Mouse (Mus musculus) hindbrain, embryonic 15.5 days (tissue): Measurements from ENCODE around the gene Hist1h1t. TPM values are rescaled to one million over a fixed set of nuclear protein-coding genes. Genes with fewer than 3 reads are reported as not detected.
"Not testable (repeated sequence)": the region's sequence is repeated elsewhere in the genome, so short reads cannot be mapped to it uniquely, and the experiment has no call there.

ENCODE experiments used
- ATAC-seq: fragments of 200-750 bp; cut with Nextera tagmentation; 2 replicates; pipeline ENCODE4 v1.8.0; 2017; ENCODE audit warnings: low read depth, moderate number of reproducible peaks, moderate TSS enrichment; ENCODE audit not compliant: low FRiP score
- H3K27ac ChIP-seq: fragments of 300-500 bp; sonication (generic); replicated peaks from 2 replicates; pipeline ENCODE4 v1.5.1; 2015; ENCODE audit warnings: mild to moderate bottlenecking, inconsistent platforms
- H3K27me3 ChIP-seq: fragments of 300-500 bp; sonication (generic); 2 replicates; pipeline ENCODE4 v1.6.1; 2015; ENCODE audit warnings: control low read depth, inconsistent platforms
- H3K36me3 ChIP-seq: fragments of 300-500 bp; sonication (generic); 2 replicates; pipeline ENCODE4 v1.6.1; 2015; ENCODE audit warnings: control low read depth, inconsistent platforms
- H3K4me1 ChIP-seq: fragments of 300-500 bp; sonication (generic); replicated peaks from 2 replicates; pipeline ENCODE4 v1.6.1; 2015; ENCODE audit warnings: control low read depth, inconsistent platforms
- H3K4me2 ChIP-seq: fragments of 300-500 bp; sonication (generic); 2 replicates; pipeline ENCODE4 v1.6.1; 2015; ENCODE audit warnings: moderate library complexity, mild to moderate bottlenecking, inconsistent platforms
- H3K4me3 ChIP-seq: fragments of 300-500 bp; sonication (generic); 2 replicates; pipeline ENCODE4 v1.5.1; 2015; ENCODE audit warnings: mild to moderate bottlenecking, inconsistent platforms
- H3K9ac ChIP-seq: fragments of 300-500 bp; sonication (generic); 2 replicates; pipeline ENCODE4 v1.6.1; 2015; ENCODE audit warnings: inconsistent platforms
- H3K9me3 ChIP-seq: fragments of 300-500 bp; sonication (generic); 2 replicates; pipeline ENCODE4 v1.6.1; 2016; ENCODE audit warnings: control low read depth, inconsistent platforms
- WGBS: fragments of 180-500 bp; shearing (Covaris S2); methylation state at CpG from one replicate; pipeline ENCODE4 v1.1.7; 2015; 5-methylcytosine and 5-hydroxymethylcytosine counted together
- polyA plus RNA-seq: library from polyadenylated mRNA; unstranded; fragments of >200 nt; fragmentation: Nextera tagmentation; extraction: Ambion mirVana; gene quantifications from 2 replicates; pipeline ENCODE4 v1.2.1, GENCODE M21; 2015

Gene Hist1h1t
- not detected in 2 replicates for polyA plus RNA-seq

DNA sequence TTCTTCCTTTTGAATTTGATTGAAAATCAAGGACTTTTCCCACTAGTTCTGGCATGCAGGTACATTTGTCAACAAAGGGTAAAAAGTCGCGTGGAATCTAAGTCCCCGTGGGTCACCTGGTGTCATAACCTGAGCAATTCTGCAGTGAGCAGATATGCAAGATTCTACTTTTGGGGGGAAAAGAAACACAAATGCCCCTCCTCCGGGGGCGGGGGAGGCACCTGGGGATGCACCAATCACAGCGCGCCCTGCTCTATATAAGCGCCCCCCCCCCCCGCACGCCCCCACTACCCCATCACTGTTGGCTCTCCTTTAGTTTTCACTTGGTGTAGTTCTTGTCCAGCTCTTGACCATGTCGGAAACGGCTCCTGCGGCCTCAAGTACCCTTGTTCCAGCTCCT is at the start of gene Hist1h1t:
TSS of gene Hist1h1t (plus strand) at position 301 of the 400 bp plus-strand sequence.
- WGBS = 49% methylated on average over 10 of the region's 13 CpGs

DNA sequence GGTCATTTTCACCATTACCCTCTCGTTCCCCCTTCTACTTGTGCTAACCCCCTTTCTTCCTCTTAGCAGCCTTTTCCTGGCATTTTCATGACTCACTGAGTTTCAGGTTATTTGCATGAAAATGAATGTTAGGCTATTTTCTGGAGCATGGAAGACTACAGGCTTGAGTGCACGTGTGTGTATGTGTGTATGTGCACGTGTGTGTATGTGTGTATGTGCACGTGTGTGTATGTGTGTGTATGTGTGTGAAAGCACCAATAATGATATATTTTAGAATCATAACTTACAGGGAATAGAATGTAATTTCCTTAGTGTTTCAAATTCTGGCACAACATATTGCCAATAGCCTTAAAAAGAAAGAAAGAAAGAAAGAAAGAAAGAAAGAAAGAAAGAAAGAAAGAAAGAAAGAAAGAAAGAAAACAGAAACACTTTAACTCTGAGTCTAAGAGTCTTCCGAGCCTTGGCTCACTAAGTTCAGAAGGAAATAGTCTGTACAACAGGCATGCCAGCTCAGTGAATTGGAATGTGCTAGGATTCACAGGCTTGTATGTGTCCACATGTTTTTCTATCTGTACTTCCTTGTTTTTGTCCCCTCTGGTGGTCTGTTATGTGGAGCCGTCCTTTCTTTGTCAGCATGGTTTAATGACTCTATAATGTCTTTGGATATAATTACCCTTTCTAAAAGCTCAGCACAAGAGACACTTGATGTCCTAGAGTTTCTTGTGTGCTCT is 35.8 kb upstream of the Hist1h1t start:
- no peak overlapping the region for H3K4me2 ChIP-seq
- no peaks in the 10 kb centered on the region for H3K27me3 ChIP-seq
- H3K4me1 ChIP-seq = no peaks in the 10 kb centered on the region
- no peak overlapping the region for H3K27ac ChIP-seq
- 76% methylated on average over 6 of the region's 6 CpGs for WGBS
- H3K36me3 ChIP-seq = no peaks in the 10 kb centered on the region
- ATAC-seq = no peak
- no peaks in the 10 kb centered on the region for H3K9me3 ChIP-seq
- no peak overlapping the region for H3K4me3 ChIP-seq
- H3K9ac ChIP-seq = no peak overlapping the region

More for the DNA sequence above, at the start of gene Hist1h1t:
- Histone ChIP-seq H3K9me3 (no peaks in the 10 kb centered on the region), H3K4me1 (peaks cover 12% of the 10 kb centered on the region), H3K4me3 (no peak within 1 kb of the TSS), H3K36me3 (no peaks in the 10 kb centered on the region), H3K4me2 (no peak within 1 kb of the TSS), H3K27me3 (no peaks in the 10 kb centered on the region), H3K9ac (no peak within 1 kb of the TSS), H3K27ac (no peak within 1 kb of the TSS)
- no peak for ATAC-seq

DNA sequence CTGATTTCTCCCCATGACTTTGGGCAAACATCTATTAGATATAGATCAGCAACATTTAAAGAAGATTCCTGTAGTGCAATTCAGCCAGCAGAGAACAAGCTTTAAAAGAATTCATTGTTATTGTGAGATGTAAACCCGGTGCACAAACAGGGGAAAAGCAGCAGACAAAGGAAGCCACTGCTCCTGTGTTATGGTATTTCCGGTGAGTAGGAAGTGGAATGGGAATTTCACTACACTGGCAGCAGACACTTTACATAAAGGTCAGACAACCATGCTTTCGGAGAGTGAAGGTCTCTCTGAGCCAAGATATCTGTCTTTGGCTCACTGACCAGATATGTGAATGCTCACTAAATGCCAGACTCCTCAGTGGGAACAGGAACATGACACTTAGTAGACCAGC is 33.1 kb upstream of the Hist1h1t start:
- no peak for ATAC-seq
- no peak overlapping the region for H3K4me3 ChIP-seq
- no peak overlapping the region for H3K9ac ChIP-seq
- no peak overlapping the region for H3K27ac ChIP-seq
- WGBS = 67% methylated on average over 3 of the region's 3 CpGs
- no peaks in the 10 kb centered on the region for H3K36me3 ChIP-seq
- no peaks in the 10 kb centered on the region for H3K27me3 ChIP-seq
- no peak overlapping the region for H3K4me2 ChIP-seq
- no peaks in the 10 kb centered on the region for H3K4me1 ChIP-seq
- H3K9me3 ChIP-seq = no peaks in the 10 kb centered on the region

DNA sequence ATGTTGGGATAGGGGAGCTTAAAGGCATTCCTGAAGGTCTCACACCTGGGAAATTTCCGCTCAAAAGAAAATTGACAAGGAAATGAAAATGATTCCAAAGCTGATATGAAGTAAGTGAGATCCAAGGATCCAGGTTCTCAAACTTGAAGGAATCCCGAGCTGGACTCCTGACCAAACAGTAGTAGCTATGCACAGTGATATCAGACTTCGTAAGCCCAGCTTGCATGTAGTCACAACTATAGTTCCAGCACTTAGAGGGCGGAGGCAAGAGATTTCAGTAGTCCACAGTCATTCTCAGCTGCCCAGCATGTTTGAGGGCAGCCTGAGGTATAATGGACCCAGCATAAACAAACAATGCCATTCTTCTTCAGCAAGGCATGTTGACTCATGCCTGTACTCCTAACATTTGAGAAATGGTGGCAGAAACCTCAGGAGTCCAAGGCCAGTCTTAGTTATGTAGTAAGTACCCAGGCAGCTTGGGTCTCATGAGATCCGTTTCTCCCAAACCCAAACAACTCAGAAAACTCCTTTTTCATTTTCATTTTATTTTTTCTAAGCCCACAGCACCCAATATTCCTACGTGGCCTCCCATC is 13.5 kb upstream of the Hist1h1t start:
- Histone ChIP-seq H3K27ac (no peak overlapping the region), H3K4me1 (peaks cover 26% of the 10 kb centered on the region), H3K9me3 (no peaks in the 10 kb centered on the region), H3K4me2 (no peak overlapping the region), H3K9ac (no peak overlapping the region), H3K27me3 (no peaks in the 10 kb centered on the region), H3K4me3 (no peak overlapping the region), H3K36me3 (no peaks in the 10 kb centered on the region)
- ATAC-seq = no peak
- WGBS = 90% methylated on average over 6 of the region's 6 CpGs

DNA sequence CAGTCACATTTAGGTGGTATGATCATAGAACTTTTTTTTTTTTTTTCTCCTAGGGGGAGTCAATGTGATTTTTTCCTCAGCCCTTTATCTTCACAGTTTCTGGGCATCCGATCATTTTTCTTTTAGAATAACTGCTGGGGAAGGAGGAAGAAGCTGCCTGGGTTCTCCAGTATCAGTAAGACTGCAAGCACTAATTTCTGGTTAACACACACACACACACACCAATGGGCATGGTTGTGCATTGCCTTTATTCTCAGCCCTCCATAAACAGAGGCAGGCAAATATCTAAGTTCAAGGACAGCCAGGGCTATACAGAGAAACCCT is 13.0 kb upstream of the Hist1h1t start:
- 58% methylated on average over 1 of the region's 1 CpGs for WGBS
- no peak for ATAC-seq
- peak overlapping the region; percentile 60 for H3K4me2 ChIP-seq
- no peaks in the 10 kb centered on the region for H3K9me3 ChIP-seq
- H3K9ac ChIP-seq = peak overlapping the region; percentile 50; the same call in 1 of the 2 replicates
- H3K4me1 ChIP-seq = peaks cover 26% of the 10 kb centered on the region
- no peaks in the 10 kb centered on the region for H3K36me3 ChIP-seq
- H3K27ac ChIP-seq = peak overlapping the region; percentile 90; the same call in 1 of the 2 replicates
- no peaks in the 10 kb centered on the region for H3K27me3 ChIP-seq
- peak overlapping the region; percentile 43; the same call in 1 of the 2 replicates for H3K4me3 ChIP-seq

DNA sequence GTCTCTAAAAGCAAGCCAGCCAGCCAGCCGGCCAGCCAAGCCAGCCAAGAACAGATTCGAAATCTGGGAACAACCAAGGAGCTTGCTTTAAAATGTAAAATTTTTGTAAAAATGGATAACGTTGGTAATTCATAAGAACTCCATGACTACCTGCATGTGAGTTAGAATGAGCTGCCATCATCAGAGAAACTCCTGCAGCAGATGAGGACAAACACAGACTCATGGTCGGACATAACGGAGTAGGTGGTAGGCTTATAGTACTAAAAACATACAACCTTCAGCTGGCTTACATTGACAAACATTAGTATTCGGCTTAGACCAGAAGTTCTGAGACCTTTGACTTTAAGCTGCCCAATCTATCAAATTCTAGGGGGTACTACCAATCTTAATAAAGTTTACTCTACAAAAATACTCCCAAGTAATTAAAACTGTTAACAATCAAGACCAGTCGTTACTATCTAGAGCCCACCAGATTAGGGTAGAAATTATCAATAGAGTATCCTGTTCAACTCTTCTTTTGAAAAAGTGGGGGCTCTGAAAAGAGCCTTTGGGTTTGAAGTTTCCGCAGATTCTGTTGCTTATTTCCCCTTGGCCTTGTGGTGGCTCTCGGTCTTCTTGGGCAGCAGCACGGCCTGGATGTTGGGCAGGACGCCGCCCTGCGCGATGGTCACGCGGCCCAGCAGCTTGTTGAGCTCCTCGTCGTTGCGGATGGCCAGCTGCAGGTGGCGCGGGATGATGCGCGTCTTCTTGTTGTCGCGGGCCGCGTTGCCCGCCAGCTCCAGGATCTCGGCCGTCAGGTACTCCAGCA is 12.5 kb upstream of the Hist1h1t start:
- H3K4me2 ChIP-seq = peak overlapping the region; percentile 60
- H3K27me3 ChIP-seq, H3K36me3 ChIP-seq, H3K9me3 ChIP-seq: not testable (repeated sequence)
- WGBS = 9% methylated on average over 18 of the region's 30 CpGs
- peak overlapping the region; percentile 50 for H3K9ac ChIP-seq
- peak overlapping the region; percentile 90 for H3K27ac ChIP-seq
- peak overlapping the region; percentile 43 for H3K4me3 ChIP-seq
- H3K4me1 ChIP-seq = peaks cover 26% of the 10 kb centered on the region
- ATAC-seq = peak; percentile 2; the same call in 1 of the 2 replicates

DNA sequence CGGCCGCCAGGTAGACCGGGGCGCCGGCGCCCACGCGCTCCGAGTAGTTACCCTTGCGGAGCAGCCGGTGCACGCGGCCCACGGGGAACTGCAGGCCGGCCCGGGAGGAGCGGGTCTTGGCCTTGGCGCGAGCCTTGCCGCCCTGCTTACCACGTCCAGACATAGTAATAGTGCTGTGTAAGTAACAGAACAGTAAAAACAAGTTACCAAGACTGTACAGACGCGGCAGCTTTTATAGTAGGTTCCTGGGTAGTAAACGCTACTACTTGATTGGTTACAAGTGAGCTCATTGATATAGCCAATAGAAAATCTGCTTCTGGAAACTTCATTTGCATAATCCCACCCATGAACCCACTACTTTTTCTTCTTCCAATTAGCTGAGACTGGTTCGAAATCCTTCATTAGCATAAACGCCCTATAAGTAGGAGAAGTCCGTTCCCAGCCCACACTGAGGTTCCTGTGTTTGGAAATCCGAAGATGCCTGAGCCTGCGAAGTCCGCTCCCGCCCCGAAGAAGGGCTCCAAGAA is 11.8 kb upstream of the Hist1h1t start, which contains the start of the genes Hist1h2ac and Hist1h2bc:
TSS of gene Hist1h2ac (minus strand) at position 194 of the 527 bp plus-strand sequence.
TSS of gene Hist1h2bc (plus strand) at position 445 of the 527 bp plus-strand sequence.
- Histone ChIP-seq H3K27ac (peak within 1 kb of the TSS; percentile 90), H3K4me1 (peaks cover 26% of the 10 kb centered on the region), H3K9ac (peak within 1 kb of the TSS; percentile 50), H3K27me3 (no peaks in the 10 kb centered on the region), H3K36me3 (no peaks in the 10 kb centered on the region), H3K4me2 (peak within 1 kb of the TSS; percentile 60), H3K9me3 (no peaks in the 10 kb centered on the region), H3K4me3 (peak within 1 kb of the TSS; percentile 43)
- peak; percentile 99 for ATAC-seq
- under 1% methylated on average over 32 of the region's 32 CpGs for WGBS

DNA sequence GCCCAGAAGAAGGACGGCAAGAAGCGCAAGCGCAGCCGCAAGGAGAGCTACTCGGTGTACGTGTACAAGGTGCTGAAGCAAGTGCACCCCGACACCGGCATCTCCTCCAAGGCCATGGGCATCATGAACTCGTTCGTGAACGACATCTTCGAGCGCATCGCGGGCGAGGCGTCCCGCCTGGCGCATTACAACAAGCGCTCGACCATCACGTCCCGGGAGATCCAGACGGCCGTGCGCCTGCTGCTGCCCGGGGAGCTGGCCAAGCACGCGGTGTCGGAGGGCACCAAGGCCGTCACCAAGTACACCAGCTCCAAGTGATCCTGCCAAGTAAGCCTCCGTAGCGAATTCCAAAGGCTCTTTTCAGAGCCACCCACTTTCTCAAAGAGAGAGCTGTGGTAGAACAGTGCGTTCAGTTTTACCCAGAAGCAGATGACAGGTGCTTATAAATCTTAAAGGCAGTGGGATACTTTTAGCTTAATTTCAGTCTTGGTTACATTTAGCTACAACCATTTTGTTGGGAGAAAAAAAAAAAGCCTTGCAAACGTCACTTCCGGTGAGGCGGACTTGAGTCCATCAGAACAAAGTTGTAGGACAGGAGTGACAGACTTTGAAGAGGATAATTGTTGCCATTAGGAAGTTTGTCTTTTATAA is 11.2 kb upstream of the Hist1h1t start:
- Histone ChIP-seq H3K4me1 (peaks cover 26% of the 10 kb centered on the region), H3K27ac (peak overlapping the region; percentile 90), H3K4me2 (peak overlapping the region; percentile 60), H3K9ac (peak overlapping the region; percentile 48), H3K4me3 (peak overlapping the region; percentile 43)
- 0% methylated on average over 16 of the region's 37 CpGs for WGBS
- not testable (repeated sequence) for H3K27me3 ChIP-seq, H3K36me3 ChIP-seq, H3K9me3 ChIP-seq
- peak; percentile 12; the same call in 1 of the 2 replicates for ATAC-seq

DNA sequence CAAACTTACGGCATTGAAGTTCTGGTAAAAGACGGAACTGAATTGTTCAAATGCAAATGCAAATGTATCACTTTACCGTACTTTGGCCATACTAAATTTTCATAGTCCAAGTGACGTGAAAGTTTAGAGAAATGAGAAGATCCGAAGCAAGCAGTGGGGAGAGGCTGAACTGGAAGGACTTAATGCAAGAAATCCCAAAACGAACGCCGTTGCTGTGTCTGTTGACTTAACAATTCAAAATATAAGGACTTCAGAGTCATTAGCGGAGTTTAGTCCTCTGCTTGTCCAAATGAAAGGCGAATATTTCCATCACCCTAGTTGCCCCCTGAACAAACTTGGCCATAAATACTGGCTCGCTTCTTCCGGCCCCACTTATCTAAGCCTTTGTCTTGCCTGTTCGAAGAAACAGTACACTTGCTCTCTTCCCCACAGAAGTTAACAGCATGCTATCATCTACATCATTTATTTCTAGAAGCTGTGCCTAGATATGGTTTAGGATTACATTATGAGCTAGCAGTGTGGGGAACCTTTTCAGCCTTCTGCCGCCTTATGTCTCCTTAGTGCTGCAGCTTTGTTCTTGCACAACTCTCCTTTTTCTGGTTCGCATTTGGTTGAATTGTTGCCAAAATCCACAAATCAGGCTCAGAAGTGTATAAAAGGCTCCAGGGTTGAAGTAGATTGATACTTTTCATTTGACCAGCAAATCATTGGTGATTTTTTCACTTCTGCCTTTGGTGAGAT is 10.3 kb upstream of the Hist1h1t start:
- Histone ChIP-seq H3K27me3 (no peaks in the 10 kb centered on the region), H3K4me2 (peak overlapping the region; percentile 60), H3K4me3 (peak overlapping the region; percentile 43), H3K9me3 (no peaks in the 10 kb centered on the region), H3K27ac (peak overlapping the region; percentile 89), H3K9ac (peak overlapping the region; percentile 48), H3K36me3 (no peaks in the 10 kb centered on the region), H3K4me1 (peaks cover 26% of the 10 kb centered on the region)
- WGBS = 7% methylated on average over 15 of the region's 15 CpGs
- no peak for ATAC-seq

DNA sequence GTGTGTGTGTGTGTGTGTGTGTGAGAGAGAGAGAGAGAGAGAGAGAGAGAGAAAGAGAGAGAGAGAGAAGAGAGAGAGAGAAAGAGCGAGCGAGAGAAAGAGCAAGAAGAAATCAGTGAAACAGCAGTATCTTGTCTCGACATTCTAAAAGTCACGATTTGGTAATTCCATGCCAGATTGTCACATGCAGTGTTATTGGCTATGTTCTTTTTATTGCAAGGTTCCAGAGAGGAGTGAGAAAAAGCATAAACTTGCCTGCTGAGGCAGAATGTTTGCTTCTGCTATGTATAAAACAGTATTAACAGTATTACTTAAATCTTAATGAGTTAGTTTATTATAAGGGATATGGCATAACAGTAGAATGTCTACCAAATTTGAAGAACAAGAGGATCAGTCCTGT is 9.6 kb upstream of the Hist1h1t start:
- Histone ChIP-seq H3K36me3 (no peaks in the 10 kb centered on the region), H3K9me3 (no peaks in the 10 kb centered on the region), H3K27ac (no peak overlapping the region; the same call in 1 of the 2 replicates), H3K9ac (peak overlapping the region; percentile 48), H3K4me1 (peaks cover 26% of the 10 kb centered on the region), H3K4me2 (peak overlapping the region; percentile 60), H3K4me3 (peak overlapping the region; percentile 43), H3K27me3 (no peaks in the 10 kb centered on the region)
- ATAC-seq = no peak
- WGBS = 44% methylated on average over 4 of the region's 4 CpGs

DNA sequence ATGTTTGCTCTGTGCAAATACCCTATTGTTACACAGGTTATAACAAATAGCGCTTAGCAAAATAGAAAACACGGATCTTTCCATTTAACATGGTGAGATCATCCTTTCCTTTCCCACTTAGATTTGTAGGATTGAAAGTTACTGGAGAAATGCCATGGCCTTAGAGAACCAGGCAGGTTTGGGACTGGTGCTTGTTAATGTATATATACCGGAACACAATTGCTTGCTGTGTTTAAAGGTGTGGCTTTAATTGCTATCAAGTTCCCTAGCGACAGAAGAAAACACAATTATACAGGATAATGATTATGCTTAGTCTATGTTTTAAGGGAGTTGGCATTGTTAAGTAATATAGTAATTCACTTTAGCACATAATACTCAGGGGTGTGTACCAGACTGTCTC is 8.4 kb upstream of the Hist1h1t start:
- Histone ChIP-seq H3K36me3 (no peaks in the 10 kb centered on the region), H3K27ac (no peak overlapping the region), H3K4me2 (no peak overlapping the region), H3K27me3 (no peaks in the 10 kb centered on the region), H3K4me1 (peaks cover 26% of the 10 kb centered on the region), H3K4me3 (no peak overlapping the region), H3K9ac (no peak overlapping the region), H3K9me3 (no peaks in the 10 kb centered on the region)
- no peak for ATAC-seq
- 86% methylated on average over 4 of the region's 4 CpGs for WGBS
